Mouse (Mus musculus) forebrain, embryonic 14.5 days (tissue): ENCODE measurements around the gene Aig1. TPM values are rescaled to one million over a fixed set of nuclear protein-coding genes. Genes with fewer than 3 reads are reported as not detected.
A peak's percentile ranks its signal among the peaks of the same experiment; 100 is the strongest.

Experiments used
- ATAC-seq: fragments of 200-750 bp; cut with Nextera tagmentation; 2 replicates; pipeline ENCODE4 v1.8.0; 2017; ENCODE audit warnings: mild to moderate bottlenecking, moderate library complexity
- DNase-seq: peaks from one replicate; pipeline ENCODE4 v3.0.0-alpha.2; 2015; ENCODE audit warnings: low spot score
- H3K27ac ChIP-seq: fragments of 300-500 bp; sonication (generic); 2 replicates; pipeline ENCODE4 v1.5.1; 2014; ENCODE audit warnings: low read depth, mild to moderate bottlenecking, control low read depth, low read length, moderate library complexity
- H3K27me3 ChIP-seq: fragments of 300-500 bp; sonication (generic); replicated peaks from 2 replicates; pipeline ENCODE4 v1.6.1; 2014; ENCODE audit warnings: low read length, control low read depth, mixed read lengths; ENCODE audit not compliant: control insufficient read depth, insufficient read depth
- H3K36me3 ChIP-seq: fragments of 300-500 bp; sonication (generic); 2 replicates; pipeline ENCODE4 v1.6.1; 2014; ENCODE audit warnings: low read length, control low read depth; ENCODE audit not compliant: control insufficient read depth, insufficient read depth
- H3K4me1 ChIP-seq: fragments of 300-500 bp; sonication (generic); 2 replicates; pipeline ENCODE4 v1.6.1; 2014; ENCODE audit warnings: antibody characterized with exemption, low read length, control low read depth; ENCODE audit not compliant: control insufficient read depth, insufficient read depth
- H3K4me2 ChIP-seq: fragments of 300-500 bp; sonication (generic); 2 replicates; pipeline ENCODE4 v1.6.1; 2014; ENCODE audit warnings: mild to moderate bottlenecking, control low read depth, low read length
- H3K4me3 ChIP-seq: fragments of 300-500 bp; sonication (generic); 2 replicates; pipeline ENCODE4 v1.5.1; 2014; ENCODE audit warnings: low read depth, low read length, control low read depth
- H3K9ac ChIP-seq: fragments of 300-500 bp; sonication (generic); 2 replicates; pipeline ENCODE4 v1.6.1; 2014; ENCODE audit warnings: mild to moderate bottlenecking, low read length, control low read depth, moderate library complexity
- H3K9me3 ChIP-seq: fragments of 300-500 bp; sonication (generic); replicated peaks from 2 replicates; pipeline ENCODE4 v1.6.1; 2016; ENCODE audit warnings: low read length, control low read depth, mixed read lengths; ENCODE audit not compliant: control insufficient read depth
- WGBS: fragments of 180-500 bp; shearing (Covaris S2); extraction: QIAGEN DNeasy Blood & Tissue Kit; methylation state at CpG from one replicate; pipeline ENCODE4 v1.1.7; 2014; 5-methylcytosine and 5-hydroxymethylcytosine counted together
- polyA plus RNA-seq: library from polyadenylated mRNA; unstranded; fragments of >200 nt; fragmentation: Nextera tagmentation; extraction: Ambion mirVana; gene quantifications from 2 replicates; pipeline ENCODE4 v1.2.1, GENCODE M21; 2014

The Aig1 gene
- polyA plus RNA-seq, 1 experiment from 2014 or later, result 59.5 TPM

DNA sequence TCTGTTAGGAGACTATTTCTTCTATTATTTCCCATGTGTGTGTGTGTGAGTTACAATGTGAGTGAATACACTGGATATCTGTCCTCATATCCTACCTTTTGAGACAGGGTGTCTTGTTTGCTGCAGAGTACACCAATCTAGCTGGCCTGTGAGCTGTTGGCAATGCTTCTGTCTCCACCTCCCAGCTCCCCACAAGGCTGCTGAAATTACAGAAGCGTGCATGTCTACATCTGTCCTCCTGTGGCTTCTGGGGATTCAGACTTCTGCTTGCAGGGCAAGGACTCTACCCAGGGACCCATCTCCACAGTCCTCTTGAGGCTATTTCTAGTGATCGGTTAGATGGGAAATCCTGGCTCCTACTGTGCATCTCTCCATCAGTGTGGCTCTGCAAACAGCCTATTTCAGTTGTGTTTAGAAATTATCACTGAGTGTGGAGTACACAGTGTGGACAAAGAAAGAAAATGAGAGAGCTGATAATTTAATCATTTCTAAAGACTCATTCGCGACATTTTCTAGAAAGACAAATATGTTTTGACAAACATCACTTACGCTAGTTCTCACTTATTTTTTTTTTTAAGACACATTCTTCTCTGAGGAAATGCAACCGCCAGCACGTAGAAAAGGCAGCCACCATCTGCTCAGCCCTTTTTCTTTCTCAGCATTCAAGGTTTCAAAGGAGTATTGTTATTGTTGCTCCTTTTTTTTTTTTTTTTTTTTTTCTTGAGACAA, 194.3 kb downstream of the Aig1 start:
- DNase-seq, result peak; percentile 68
- 37% methylated on average over 7 of the region's 7 CpGs for WGBS
- ATAC-seq, result peak; percentile 77
- no peaks in the 10 kb centered on the region for H3K27me3 ChIP-seq
- no peaks in the 10 kb centered on the region for H3K9me3 ChIP-seq
- H3K4me1 ChIP-seq, result no peaks in the 10 kb centered on the region
- no peak overlapping the region for H3K9ac ChIP-seq
- no peak overlapping the region for H3K4me3 ChIP-seq
- no peaks in the 10 kb centered on the region for H3K36me3 ChIP-seq
- H3K4me2 ChIP-seq, result no peak overlapping the region
- H3K27ac ChIP-seq, result peak overlapping the region; percentile 60

DNA sequence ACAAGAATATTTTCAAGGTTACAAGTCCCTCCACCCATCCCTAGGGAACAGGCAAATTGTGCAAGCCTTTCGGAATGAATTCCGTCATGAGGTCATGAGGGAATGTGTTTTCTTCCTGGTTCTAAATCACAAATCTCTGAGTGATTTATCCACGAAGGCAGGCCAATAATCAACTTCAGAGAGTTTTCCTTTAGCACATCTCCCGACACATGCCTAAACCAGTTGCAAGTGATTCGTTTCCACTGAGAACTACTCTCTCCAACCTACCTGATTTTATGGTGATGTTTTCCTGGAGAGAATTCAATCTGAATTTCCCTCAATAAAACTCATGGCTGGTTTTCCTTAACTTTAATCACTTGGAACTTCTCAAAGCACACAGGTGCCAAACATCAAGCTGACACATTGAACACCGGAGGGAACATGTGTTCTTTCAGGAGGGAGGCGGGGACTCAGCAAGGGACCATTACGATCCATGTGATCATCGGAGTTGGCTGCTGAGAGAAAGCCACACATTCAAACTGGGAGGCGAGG, 201.5 kb downstream of the Aig1 start:
- no peak overlapping the region for H3K27ac ChIP-seq
- DNase-seq (no peak), ATAC-seq (no peak)

GRCm38 (mm10) chr10:13663476-13663875, 205.3 kb downstream of the Aig1 start:
- Histone ChIP-seq H3K4me1 (no peaks in the 10 kb centered on the region), H3K36me3 (no peaks in the 10 kb centered on the region), H3K4me3 (no peak overlapping the region), H3K27ac (no peak overlapping the region), H3K9me3 (no peaks in the 10 kb centered on the region), H3K4me2 (no peak overlapping the region), H3K9ac (no peak overlapping the region), H3K27me3 (no peaks in the 10 kb centered on the region)
- DNase-seq (no peak), ATAC-seq (no peak)

More for the DNA sequence above, 201.5 kb downstream of the Aig1 start:
- H3K27me3 ChIP-seq, result no peaks in the 10 kb centered on the region
- 84% methylated on average over 10 of the region's 10 CpGs for WGBS
- no peak overlapping the region for H3K4me2 ChIP-seq
- H3K9me3 ChIP-seq, result no peaks in the 10 kb centered on the region
- H3K36me3 ChIP-seq, result no peaks in the 10 kb centered on the region
- no peak overlapping the region for H3K4me3 ChIP-seq
- no peaks in the 10 kb centered on the region for H3K4me1 ChIP-seq
- H3K9ac ChIP-seq, result no peak overlapping the region

- ATAC-seq (no peak), DNase-seq (no peak)
- WGBS, result 23% methylated on average over 2 of the region's 2 CpGs
Measured at GRCm38 (mm10) chr10:13659778-13660177, 209.0 kb downstream of the Aig1 start.

DNA sequence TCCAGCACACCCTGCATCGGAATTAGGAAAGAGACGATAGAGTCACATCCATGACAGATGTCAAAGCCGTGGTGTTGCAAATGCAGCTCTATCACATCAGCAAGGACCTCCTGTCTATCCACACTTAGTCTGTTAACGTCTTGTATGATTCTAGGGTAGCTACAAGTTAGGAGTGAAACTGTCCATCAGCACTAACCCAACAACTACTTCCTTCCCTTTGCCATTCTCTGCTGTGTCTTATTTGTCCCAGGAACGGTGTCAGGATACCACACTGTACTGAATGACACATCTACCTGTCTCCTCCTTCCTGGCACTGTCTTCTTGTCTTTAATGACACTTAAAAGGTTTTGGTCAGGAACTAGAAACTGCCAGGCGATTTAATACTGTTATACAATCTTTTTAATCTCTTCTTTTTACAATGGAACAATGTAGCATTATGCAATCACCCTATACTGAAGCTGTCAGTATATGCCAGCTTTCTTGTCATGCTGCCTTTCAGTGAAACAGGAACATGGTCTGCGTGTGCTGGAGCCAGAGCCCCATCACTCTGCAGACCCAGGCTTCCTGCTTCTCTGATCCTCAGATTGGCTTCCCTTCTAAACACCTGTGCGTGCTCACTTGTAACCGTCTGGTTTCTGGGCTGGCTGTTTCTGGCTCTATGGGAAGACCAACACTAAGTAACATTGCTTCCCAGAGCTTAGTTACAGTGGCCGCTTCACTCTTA, 214.9 kb downstream of the Aig1 start:
- no peaks in the 10 kb centered on the region for H3K36me3 ChIP-seq
- H3K27me3 ChIP-seq, result no peaks in the 10 kb centered on the region
- H3K4me1 ChIP-seq, result no peaks in the 10 kb centered on the region
- H3K9me3 ChIP-seq, result no peaks in the 10 kb centered on the region
- H3K9ac ChIP-seq, result no peak overlapping the region
- H3K27ac ChIP-seq, result no peak overlapping the region
- H3K4me3 ChIP-seq, result no peak overlapping the region
- ATAC-seq (no peak), DNase-seq (no peak)
- H3K4me2 ChIP-seq, result no peak overlapping the region
- 87% methylated on average over 10 of the region's 10 CpGs for WGBS

More at GRCm38 (mm10) chr10:13659778-13660177, 209.0 kb downstream of the Aig1 start:
- Histone ChIP-seq H3K4me3 (no peak overlapping the region), H3K9me3 (no peaks in the 10 kb centered on the region), H3K27ac (no peak overlapping the region), H3K27me3 (no peaks in the 10 kb centered on the region), H3K9ac (no peak overlapping the region), H3K36me3 (no peaks in the 10 kb centered on the region), H3K4me2 (no peak overlapping the region), H3K4me1 (no peaks in the 10 kb centered on the region)

GRCm38 (mm10) chr10:13653326-13653725, 215.5 kb downstream of the Aig1 start:
- Histone ChIP-seq H3K4me2 (no peak overlapping the region), H3K4me3 (no peak overlapping the region), H3K27ac (no peak overlapping the region), H3K27me3 (no peaks in the 10 kb centered on the region), H3K9ac (no peak overlapping the region), H3K9me3 (no peaks in the 10 kb centered on the region), H3K36me3 (no peaks in the 10 kb centered on the region), H3K4me1 (no peaks in the 10 kb centered on the region)
- WGBS, result 88% methylated on average over 7 of the region's 7 CpGs
- no peak for DNase-seq
- ATAC-seq, result no peak

GRCm38 (mm10) chr10:13652061-13652460, 216.7 kb downstream of the Aig1 start:
- H3K27me3 ChIP-seq, result no peaks in the 10 kb centered on the region
- DNase-seq (no peak), ATAC-seq (no peak)
- H3K4me3 ChIP-seq, result no peak overlapping the region
- no peak overlapping the region for H3K27ac ChIP-seq
- H3K9me3 ChIP-seq, result no peaks in the 10 kb centered on the region
- no peaks in the 10 kb centered on the region for H3K4me1 ChIP-seq
- WGBS, result 92% methylated on average over 4 of the region's 4 CpGs
- H3K9ac ChIP-seq, result no peak overlapping the region
- no peaks in the 10 kb centered on the region for H3K36me3 ChIP-seq
- no peak overlapping the region for H3K4me2 ChIP-seq

DNA sequence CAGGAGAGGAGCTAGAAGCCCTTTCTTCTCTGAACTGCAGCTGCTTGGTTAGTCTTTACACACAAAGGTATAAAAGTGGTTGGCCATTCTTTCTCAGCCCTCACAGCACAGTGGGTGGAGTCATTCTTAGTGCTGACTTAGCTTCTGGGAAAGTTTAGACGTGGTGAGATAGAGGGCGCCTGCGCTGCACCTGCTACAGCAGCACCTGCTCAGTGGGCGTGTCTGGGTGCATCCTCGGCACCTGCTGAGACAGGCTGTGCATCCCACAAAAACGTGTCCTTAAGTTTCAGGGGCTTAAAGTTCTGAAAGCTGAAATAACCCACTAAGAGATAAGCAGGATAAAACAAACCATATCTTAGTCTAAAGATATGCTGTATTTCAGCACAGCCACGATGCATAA, 227.0 kb downstream of the Aig1 start:
- H3K9ac ChIP-seq, result no peak overlapping the region
- WGBS, result 18% methylated on average over 7 of the region's 7 CpGs
- H3K4me3 ChIP-seq, result no peak overlapping the region
- H3K27me3 ChIP-seq, result no peaks in the 10 kb centered on the region
- H3K36me3 ChIP-seq, result no peaks in the 10 kb centered on the region
- ATAC-seq (no peak), DNase-seq (no peak)
- H3K27ac ChIP-seq, result no peak overlapping the region
- no peak overlapping the region for H3K4me2 ChIP-seq
- H3K9me3 ChIP-seq, result no peaks in the 10 kb centered on the region
- H3K4me1 ChIP-seq, result no peaks in the 10 kb centered on the region

DNA sequence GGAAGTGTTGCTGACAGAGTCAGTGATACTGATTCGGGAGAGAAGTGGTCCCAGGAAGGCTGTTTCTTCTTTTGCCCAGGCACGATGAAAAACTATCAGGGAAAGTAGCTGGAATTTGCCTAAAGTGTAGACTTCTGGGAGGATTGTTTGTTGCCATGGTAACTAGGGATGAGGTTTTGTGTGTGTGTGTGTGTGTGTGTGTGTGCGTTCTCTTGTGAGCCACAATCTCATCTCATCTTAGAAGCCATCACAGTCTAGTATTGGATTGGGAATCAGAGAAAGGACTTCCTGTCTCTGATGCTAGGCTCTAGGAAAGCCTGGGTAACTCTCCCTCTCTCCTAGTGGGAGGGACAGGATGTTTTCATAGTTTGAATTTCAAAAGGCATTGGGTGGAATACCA, 237.0 kb downstream of the Aig1 start:
- DNase-seq (peak; percentile 13), ATAC-seq (no peak)
- H3K36me3 ChIP-seq, result no peaks in the 10 kb centered on the region
- WGBS, result 76% methylated on average over 3 of the region's 3 CpGs
- no peaks in the 10 kb centered on the region for H3K9me3 ChIP-seq
- H3K9ac ChIP-seq, result no peak overlapping the region
- H3K4me1 ChIP-seq, result no peaks in the 10 kb centered on the region
- no peak overlapping the region for H3K4me3 ChIP-seq
- no peak overlapping the region for H3K27ac ChIP-seq
- H3K27me3 ChIP-seq, result no peaks in the 10 kb centered on the region
- no peak overlapping the region for H3K4me2 ChIP-seq
